Mouse (Mus musculus): ENCODE results near the gene Pmp22. TPM values are rescaled to one million over a fixed set of nuclear protein-coding genes. Genes with fewer than 3 reads are reported as not detected.

Gene Pmp22
- total and polyA plus RNA-seq, 3 experiments: not detected

- Histone ChIP-seq H3K36me3 (ENCODE audit: control insufficient read depth in 1 of 2, insufficient read depth in 2 of 2, low read length in 2 of 2) (no peaks in the 10 kb centered on the region), H3K4me1 (ENCODE audit: control insufficient read depth in 1 of 2, insufficient read depth in 2 of 2, low read length in 2 of 2) (no peaks in the 10 kb centered on the region)
- TF ChIP-seq EP300 (IDR thresholded peaks at IDR 0.05; ENCODE audit: low read depth in 1 of 2, low read length in 2 of 2) (no peak), ZC3H11A (IDR thresholded peaks at IDR 0.05; ENCODE audit: low read depth, low read length) (no peak), POLR2AphosphoS5 (IDR thresholded peaks at IDR 0.05; ENCODE audit: borderline replicate concordance, low read depth, low read length) (no peak), E2F4 (IDR thresholded peaks at IDR 0.05; ENCODE audit: borderline replicate concordance, low read depth, low read length) (no peak), ZMIZ1 (IDR thresholded peaks at IDR 0.05; ENCODE audit: low read depth, low read length) (no peak), MAX (IDR thresholded peaks at IDR 0.05; ENCODE audit: low read length) (no peak), ZKSCAN1 (IDR thresholded peaks at IDR 0.05; ENCODE audit: low read depth, low read length) (no peak), RAD21 (IDR thresholded peaks at IDR 0.05; ENCODE audit: low read depth, low read length) (no peak), MAZ (IDR thresholded peaks at IDR 0.05; ENCODE audit: low read depth, low read length) (no peak), USF2 (IDR thresholded peaks at IDR 0.05; ENCODE audit: borderline replicate concordance in 1 of 2, insufficient read depth in 1 of 2, low read depth in 1 of 2, low read length in 2 of 2) (no peak), SIN3A (IDR thresholded peaks at IDR 0.05; ENCODE audit: low read length) (no peak), CHD1 (IDR thresholded peaks at IDR 0.05; ENCODE audit: low read depth, low read length) (no peak), MYB (IDR thresholded peaks at IDR 0.05; ENCODE audit: low read depth, low read length) (no peak), GABPA (IDR thresholded peaks at IDR 0.05; ENCODE audit: low read depth, low read length) (no peak), NRF1 (IDR thresholded peaks at IDR 0.05; ENCODE audit: insufficient read depth, low read depth, low read length, poor library complexity, severe bottlenecking) (no peak), JUND (IDR thresholded peaks at IDR 0.05; ENCODE audit: low read depth, low read length) (no peak), POLR2A (IDR thresholded peaks at IDR 0.05; ENCODE audit: control insufficient read depth in 1 of 2, insufficient read depth in 1 of 2, low read depth in 1 of 2, low read length in 2 of 2, poor library complexity in 1 of 2) (no peak)
Measured at GRCm38 (mm10) chr11:63093601-63094000, 35.2 kb upstream of the Pmp22 start.

DNA sequence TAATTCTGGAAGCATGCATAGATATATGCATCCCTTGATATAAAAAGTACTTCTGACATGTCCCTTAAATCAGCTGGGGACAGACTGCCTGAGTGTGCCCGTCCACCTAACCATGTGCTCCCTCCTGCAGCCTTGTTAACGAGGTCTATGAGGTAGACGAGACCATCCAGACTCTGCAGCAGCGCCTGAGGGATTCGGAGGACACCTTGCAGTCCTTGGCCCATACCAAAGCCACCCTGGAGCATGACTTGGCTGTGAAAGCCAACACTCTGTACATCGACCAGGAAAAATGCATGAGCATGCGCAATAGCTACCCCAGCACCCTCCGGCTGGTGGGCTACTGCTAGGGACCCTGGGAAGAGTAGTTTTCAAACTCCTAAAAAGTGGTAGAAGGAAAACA, 34.3 kb upstream of the Pmp22 start:
- Histone ChIP-seq H3K79me2 (ENCODE audit: control insufficient read depth, insufficient read depth, low read length, poor library complexity) (no peaks in the 10 kb centered on the region), H3K36me3 (ENCODE audit: control insufficient read depth in 1 of 2, insufficient read depth in 2 of 2, low read length in 2 of 2) (no peaks in the 10 kb centered on the region), H3K9ac (ENCODE audit: control insufficient read depth, low read depth, low read length, poor library complexity, severe bottlenecking) (no peak overlapping the region), H3K4me3 (ENCODE audit: control insufficient read depth in 1 of 2, insufficient read depth in 1 of 2, low read depth in 2 of 2, low read length in 2 of 2) (no peak overlapping the region), H3K4me1 (ENCODE audit: control insufficient read depth in 1 of 2, insufficient read depth in 2 of 2, low read length in 2 of 2) (no peaks in the 10 kb centered on the region), H3K27ac (ENCODE audit: control insufficient read depth, low read depth, low read length) (no peak overlapping the region), H3K9me3 (replicated peaks; ENCODE audit: insufficient read depth, low read length) (no peaks in the 10 kb centered on the region), H3K27me3 (ENCODE audit: control insufficient read depth in 1 of 2, insufficient read depth in 2 of 2, low read length in 2 of 2) (no peaks in the 10 kb centered on the region)
- DNase-seq (ENCODE audit: low read depth, low spot score): no peak
- no peak for TF ChIP-seq HCFC1 (IDR thresholded peaks at IDR 0.05; ENCODE audit: low read depth, low read length)
- no peak for TF ChIP-seq POLR2AphosphoS2 (IDR thresholded peaks at IDR 0.05; ENCODE audit: low read length)
- TF ChIP-seq GATA1 (IDR thresholded peaks at IDR 0.05; ENCODE audit: low read depth, low read length): no peak
- TF ChIP-seq USF1 (IDR thresholded peaks at IDR 0.05; ENCODE audit: low read depth, low read length): no peak
- no peak for TF ChIP-seq TBP (IDR thresholded peaks at IDR 0.05; ENCODE audit: low read depth, low read length)
- TF ChIP-seq ELF1 (IDR thresholded peaks at IDR 0.05; ENCODE audit: low read depth, low read length): no peak
- TF ChIP-seq UBTF (IDR thresholded peaks at IDR 0.05; ENCODE audit: borderline replicate concordance, insufficient read depth, low read depth, low read length): no peak
- TF ChIP-seq POLR2A (IDR thresholded peaks at IDR 0.05; ENCODE audit: control insufficient read depth in 1 of 2, insufficient read depth in 1 of 2, low read depth in 1 of 2, low read length in 2 of 2, poor library complexity in 1 of 2): no peak
- no peak for TF ChIP-seq ZC3H11A (IDR thresholded peaks at IDR 0.05; ENCODE audit: low read depth, low read length)
- TF ChIP-seq RCOR1 (IDR thresholded peaks at IDR 0.05; ENCODE audit: low read depth, low read length): no peak
- TF ChIP-seq MYB (IDR thresholded peaks at IDR 0.05; ENCODE audit: low read depth, low read length): no peak
- TF ChIP-seq ZMIZ1 (IDR thresholded peaks at IDR 0.05; ENCODE audit: low read depth, low read length): no peak
- TF ChIP-seq NRF1 (IDR thresholded peaks at IDR 0.05; ENCODE audit: insufficient read depth, low read depth, low read length, poor library complexity, severe bottlenecking): no peak
- no peak for TF ChIP-seq USF2 (IDR thresholded peaks at IDR 0.05; ENCODE audit: borderline replicate concordance in 1 of 2, insufficient read depth in 1 of 2, low read depth in 1 of 2, low read length in 2 of 2)
- TF ChIP-seq EP300 (IDR thresholded peaks at IDR 0.05; ENCODE audit: low read depth in 1 of 2, low read length in 2 of 2): no peak
- TF ChIP-seq NELFE (IDR thresholded peaks at IDR 0.05; ENCODE audit: low read depth, low read length): no peak
- TF ChIP-seq POLR2AphosphoS5 (IDR thresholded peaks at IDR 0.05; ENCODE audit: borderline replicate concordance, low read depth, low read length): no peak

More at GRCm38 (mm10) chr11:63093601-63094000, 35.2 kb upstream of the Pmp22 start:
- no peak for DNase-seq (ENCODE audit: low read depth, low spot score)
- H3K79me2 ChIP-seq (ENCODE audit: control insufficient read depth, insufficient read depth, low read length, poor library complexity): no peaks in the 10 kb centered on the region
- no peak overlapping the region for H3K27ac ChIP-seq (ENCODE audit: control insufficient read depth, low read depth, low read length)
- H3K27me3 ChIP-seq (ENCODE audit: control insufficient read depth in 1 of 2, insufficient read depth in 2 of 2, low read length in 2 of 2): no peaks in the 10 kb centered on the region
- H3K9me3 ChIP-seq (replicated peaks; ENCODE audit: insufficient read depth, low read length): no peaks in the 10 kb centered on the region
- H3K4me3 ChIP-seq (ENCODE audit: control insufficient read depth in 1 of 2, insufficient read depth in 1 of 2, low read depth in 2 of 2, low read length in 2 of 2): no peak overlapping the region
- no peak overlapping the region for H3K9ac ChIP-seq (ENCODE audit: control insufficient read depth, low read depth, low read length, poor library complexity, severe bottlenecking)
